Mouse (Mus musculus): ENCODE data around the gene Cd300c2. TPM values are rescaled to one million over a fixed set of nuclear protein-coding genes. Genes with fewer than 3 reads are reported as not detected.

Gene Cd300c2
- polyA plus RNA-seq (2012; fragmentation: generic; extraction: Trizol) = not detected

GRCm38 (mm10) chr11:115001474-115002040 is at the start of gene Cd300c2:
TSS of gene Cd300c2 (minus strand) at chr11:115001880.

GRCm38 (mm10) chr11:115048259-115048658 is 46.6 kb upstream of the Cd300c2 start, which contains the start of gene Cd300ld3:
TSS of gene Cd300ld3 (minus strand) at chr11:115048409.

GRCm38 (mm10) chr11:115037669-115038068 is 36.0 kb upstream of the Cd300c2 start, which contains the start of gene Cd300ld5:
TSS of gene Cd300ld5 (minus strand) at chr11:115037769.

GRCm38 (mm10) chr11:115026912-115027311 is 25.2 kb upstream of the Cd300c2 start, which contains the start of gene Cd300ld4:
TSS of gene Cd300ld4 (minus strand) at chr11:115027012.

GRCm38 (mm10) chr11:115016093-115016492 is 14.4 kb upstream of the Cd300c2 start, which contains the start of gene Cd300ld2:
TSS of gene Cd300ld2 (minus strand) at chr11:115016193.

GRCm38 (mm10) chr11:114989793-114990192 is 11.9 kb downstream of the Cd300c2 start, which contains the start of gene Cd300ld:
TSS of gene Cd300ld (minus strand) at chr11:114989922.

GRCm38 (mm10) chr11:114968752-114969207 is 32.9 kb downstream of the Cd300c2 start, which contains the start of gene Cd300c:
TSS of gene Cd300c (minus strand) at chr11:114969157.

Other genes starting within 250 kb of the Cd300c2 start
- gene Kif19a, start 236.5 kb downstream of the Cd300c2 start, polyA plus RNA-seq (2012; fragmentation: generic; extraction: Trizol) = under 1 TPM in 1 of 2 experiments, not detected in 1; 0.06 TPM
- under 1 TPM in 1 of 2 experiments, not detected in 1; 0.70 TPM for gene Btbd17, start 205.9 kb downstream of the Cd300c2 start, polyA plus RNA-seq (2012; fragmentation: generic; extraction: Trizol)
- gene Gpr142, start 203.0 kb downstream of the Cd300c2 start, polyA plus RNA-seq (2012; fragmentation: generic; extraction: Trizol) = not detected
- gene Gprc5c, start 150.7 kb downstream of the Cd300c2 start, polyA plus RNA-seq (2012; fragmentation: generic; extraction: Trizol) = not detected
- not detected for gene Cd300a, start 111.8 kb downstream of the Cd300c2 start, polyA plus RNA-seq (2012; fragmentation: generic; extraction: Trizol)
- under 1 TPM; 0.04 to 0.23 TPM for gene Cd300lb, start 67.5 kb downstream of the Cd300c2 start, polyA plus RNA-seq (2012; fragmentation: generic; extraction: Trizol)
- not detected for gene Cd300c, start 32.7 kb downstream of the Cd300c2 start, polyA plus RNA-seq (2012; fragmentation: generic; extraction: Trizol)
- not detected for gene Cd300ld, start 12.0 kb downstream of the Cd300c2 start, polyA plus RNA-seq (2012; fragmentation: generic; extraction: Trizol)
- not detected for gene Cd300ld2, start 14.3 kb upstream of the Cd300c2 start, polyA plus RNA-seq (2012; fragmentation: generic; extraction: Trizol)
- not detected for gene Cd300ld4, start 25.1 kb upstream of the Cd300c2 start, polyA plus RNA-seq (2012; fragmentation: generic; extraction: Trizol)
- gene Cd300ld5, start 35.9 kb upstream of the Cd300c2 start, polyA plus RNA-seq (2012; fragmentation: generic; extraction: Trizol) = not detected
- not detected for gene Cd300ld3, start 46.5 kb upstream of the Cd300c2 start, polyA plus RNA-seq (2012; fragmentation: generic; extraction: Trizol)
- not detected for gene Cd300e, start 60.3 kb upstream of the Cd300c2 start, polyA plus RNA-seq (2012; fragmentation: generic; extraction: Trizol)
- gene Rab37, start 89.6 kb upstream of the Cd300c2 start, polyA plus RNA-seq (2012; fragmentation: generic; extraction: Trizol) = under 1 TPM; 0.01 to 0.07 TPM
- not detected for gene Cd300lf, start 132.1 kb upstream of the Cd300c2 start, polyA plus RNA-seq (2012; fragmentation: generic; extraction: Trizol)
- gene Slc9a3r1, start 161.5 kb upstream of the Cd300c2 start, polyA plus RNA-seq (2012; fragmentation: generic; extraction: Trizol) = 10 to 100 TPM; 13.5 to 58.4 TPM
- 1 to 10 TPM; 3.2 to 9.7 TPM for gene Tmem104, start 185.6 kb upstream of the Cd300c2 start, polyA plus RNA-seq (2012; fragmentation: generic; extraction: Trizol)
- 10 to 100 TPM; 19.1 to 27.4 TPM for gene Nat9, start 186.0 kb upstream of the Cd300c2 start, polyA plus RNA-seq (2012; fragmentation: generic; extraction: Trizol)

All from C3H10T1/2 (cell line).